Mouse (Mus musculus) liver, embryonic 16.5 days (tissue): ENCODE results near the gene Ifi47. TPM values are rescaled to one million over a fixed set of nuclear protein-coding genes. Genes with fewer than 3 reads are reported as not detected.

Experiments
- ATAC-seq: fragments of 200-750 bp; cut with Nextera tagmentation; 2 replicates; pipeline ENCODE4 v1.8.0; 2017; ENCODE audit warnings: low read depth, mild to moderate bottlenecking, moderate number of reproducible peaks, moderate library complexity
- H3K27ac ChIP-seq: fragments of 300-500 bp; sonication (generic); 2 replicates; pipeline ENCODE4 v1.5.1; 2014; ENCODE audit warnings: mild to moderate bottlenecking, low read length
- H3K27me3 ChIP-seq: fragments of 300-500 bp; sonication (generic); 2 replicates; pipeline ENCODE4 v1.6.1; 2014; ENCODE audit warnings: low read depth, low read length, mixed read lengths; ENCODE audit not compliant: control insufficient read depth, insufficient read depth
- H3K36me3 ChIP-seq: fragments of 300-500 bp; sonication (generic); 2 replicates; pipeline ENCODE4 v1.6.1; 2014; ENCODE audit warnings: mild to moderate bottlenecking; ENCODE audit not compliant: control insufficient read depth, insufficient read depth
- H3K4me1 ChIP-seq: fragments of 300-500 bp; sonication (generic); 2 replicates; pipeline ENCODE4 v1.6.1; 2014; ENCODE audit warnings: low read depth, low read length, mixed read lengths; ENCODE audit not compliant: control insufficient read depth
- H3K4me2 ChIP-seq: fragments of 300-500 bp; sonication (generic); 2 replicates; pipeline ENCODE4 v1.6.1; 2014; ENCODE audit warnings: low read depth, low read length, mixed read lengths
- H3K4me3 ChIP-seq: fragments of 300-500 bp; sonication (generic); 2 replicates; pipeline ENCODE4 v1.5.1; 2014; ENCODE audit warnings: low read depth, mild to moderate bottlenecking, low read length
- H3K9ac ChIP-seq: fragments of 300-500 bp; sonication (generic); 2 replicates; pipeline ENCODE4 v1.6.1; 2014; ENCODE audit warnings: low read depth, low read length
- H3K9me3 ChIP-seq: fragments of 300-500 bp; sonication (generic); replicated peaks from 2 replicates; pipeline ENCODE4 v1.6.1; 2016; ENCODE audit warnings: low read length; ENCODE audit not compliant: control insufficient read depth
- WGBS: fragments of 180-500 bp; shearing (Covaris S2); extraction: QIAGEN DNeasy Blood & Tissue Kit; methylation state at CpG from one replicate; pipeline ENCODE4 v1.1.7; 2014; ENCODE audit not compliant: insufficient replicate concordance; 5-methylcytosine and 5-hydroxymethylcytosine counted together
- polyA plus RNA-seq: library from polyadenylated mRNA; unstranded; fragments of >200 nt; fragmentation: Nextera tagmentation; extraction: Ambion mirVana; gene quantifications from 2 replicates; pipeline ENCODE4 v1.2.1, GENCODE M21; 2015

Ifi47 gene
- polyA plus RNA-seq, 1 experiment from 2014 or later = 7.9 TPM

GRCm38 (mm10) chr11:49077012-49077411 is 625 bp downstream of the Ifi47 start:
- WGBS = 33% methylated on average over 1 of the region's 1 CpGs
- no peak overlapping the region for H3K9ac ChIP-seq
- no peaks in the 10 kb centered on the region for H3K9me3 ChIP-seq
- no peaks in the 10 kb centered on the region for H3K27me3 ChIP-seq
- H3K4me3 ChIP-seq = no peak overlapping the region
- peak overlapping the region; percentile 72 for H3K27ac ChIP-seq
- no peak for ATAC-seq
- no peak overlapping the region for H3K4me2 ChIP-seq
- peaks cover 11% of the 10 kb centered on the region for H3K4me1 ChIP-seq
- no peaks in the 10 kb centered on the region for H3K36me3 ChIP-seq

GRCm38 (mm10) chr11:49078719-49079118 is 2.3 kb downstream of the Ifi47 start:
- Histone ChIP-seq H3K9me3 (no peaks in the 10 kb centered on the region), H3K27me3 (no peaks in the 10 kb centered on the region), H3K9ac (no peak overlapping the region), H3K4me2 (no peak overlapping the region), H3K4me1 (peaks cover 21% of the 10 kb centered on the region), H3K4me3 (no peak overlapping the region), H3K27ac (no peak overlapping the region), H3K36me3 (no peaks in the 10 kb centered on the region)
- ATAC-seq = no peak
- WGBS = 77% methylated on average over 3 of the region's 3 CpGs

GRCm38 (mm10) chr11:49080636-49081035 is 4.2 kb downstream of the Ifi47 start:
- Histone ChIP-seq H3K27ac (no peak overlapping the region), H3K4me1 (peaks cover 38% of the 10 kb centered on the region), H3K27me3 (no peaks in the 10 kb centered on the region), H3K4me2 (no peak overlapping the region), H3K4me3 (no peak overlapping the region), H3K9ac (no peak overlapping the region), H3K36me3 (no peaks in the 10 kb centered on the region), H3K9me3 (no peaks in the 10 kb centered on the region)
- no peak for ATAC-seq
- 25% methylated on average over 1 of the region's 1 CpGs for WGBS

- 43% methylated on average over 4 of the region's 4 CpGs for WGBS
- Histone ChIP-seq H3K4me2 (peak overlapping the region; percentile 26; the same call in 1 of the 2 replicates), H3K36me3 (no peaks in the 10 kb centered on the region), H3K9me3 (no peaks in the 10 kb centered on the region), H3K27ac (no peak overlapping the region), H3K9ac (no peak overlapping the region), H3K4me3 (no peak overlapping the region), H3K4me1 (peaks cover 40% of the 10 kb centered on the region), H3K27me3 (no peaks in the 10 kb centered on the region)
- no peak for ATAC-seq
These were observed 5.0 kb downstream of the Ifi47 start for GRCm38 (mm10) chr11:49081356-49081755.

- WGBS = 49% methylated on average over 3 of the region's 3 CpGs
- H3K4me3 ChIP-seq = no peak overlapping the region
- H3K4me1 ChIP-seq = peaks cover 44% of the 10 kb centered on the region
- H3K36me3 ChIP-seq = no peaks in the 10 kb centered on the region
- no peaks in the 10 kb centered on the region for H3K27me3 ChIP-seq
- no peak overlapping the region for H3K9ac ChIP-seq
- peak overlapping the region; percentile 26; the same call in 1 of the 2 replicates for H3K4me2 ChIP-seq
- H3K27ac ChIP-seq = no peak overlapping the region
- H3K9me3 ChIP-seq = no peaks in the 10 kb centered on the region
- no peak for ATAC-seq
These were observed 5.5 kb downstream of the Ifi47 start for GRCm38 (mm10) chr11:49081886-49082285.

GRCm38 (mm10) chr11:49083146-49083545 is 6.8 kb downstream of the Ifi47 start:
- H3K36me3 ChIP-seq = no peaks in the 10 kb centered on the region
- H3K4me2 ChIP-seq = no peak overlapping the region
- H3K4me1 ChIP-seq = peaks cover 52% of the 10 kb centered on the region
- WGBS = 64% methylated on average over 1 of the region's 1 CpGs
- H3K9ac ChIP-seq = no peak overlapping the region
- H3K27me3 ChIP-seq = no peaks in the 10 kb centered on the region
- no peak overlapping the region for H3K4me3 ChIP-seq
- H3K9me3 ChIP-seq = no peaks in the 10 kb centered on the region
- no peak for ATAC-seq
- peak overlapping the region; percentile 81 for H3K27ac ChIP-seq

GRCm38 (mm10) chr11:49083808-49084207 is 7.4 kb downstream of the Ifi47 start:
- peak; percentile 25 for ATAC-seq
- Histone ChIP-seq H3K27ac (peak overlapping the region; percentile 81), H3K4me2 (no peak overlapping the region), H3K27me3 (no peaks in the 10 kb centered on the region), H3K36me3 (no peaks in the 10 kb centered on the region), H3K4me3 (no peak overlapping the region), H3K9me3 (no peaks in the 10 kb centered on the region), H3K4me1 (peaks cover 59% of the 10 kb centered on the region), H3K9ac (no peak overlapping the region)
- WGBS = 23% methylated on average over 3 of the region's 3 CpGs

GRCm38 (mm10) chr11:49084385-49084784 is 8.0 kb downstream of the Ifi47 start:
- H3K4me1 ChIP-seq = peaks cover 64% of the 10 kb centered on the region
- H3K4me2 ChIP-seq = 0 out of 2 replicates have a peak overlapping the region, but pooled peaks have one; percentile 11
- H3K9ac ChIP-seq = peak overlapping the region; percentile 13
- H3K4me3 ChIP-seq = no peak overlapping the region
- ATAC-seq = no peak
- H3K36me3 ChIP-seq = no peaks in the 10 kb centered on the region
- H3K27ac ChIP-seq = peak overlapping the region; percentile 81
- H3K9me3 ChIP-seq = no peaks in the 10 kb centered on the region
- 46% methylated on average over 1 of the region's 1 CpGs for WGBS
- H3K27me3 ChIP-seq = no peaks in the 10 kb centered on the region

- 10% methylated on average over 3 of the region's 3 CpGs for WGBS
- Histone ChIP-seq H3K4me3 (no peak overlapping the region), H3K9ac (peak overlapping the region; percentile 13; the same call in 1 of the 2 replicates), H3K4me1 (peaks cover 68% of the 10 kb centered on the region), H3K27me3 (no peaks in the 10 kb centered on the region), H3K27ac (peak overlapping the region; percentile 81), H3K4me2 (0 out of 2 replicates have a peak overlapping the region, but pooled peaks have one; percentile 11), H3K36me3 (no peaks in the 10 kb centered on the region), H3K9me3 (no peaks in the 10 kb centered on the region)
- ATAC-seq = no peak
These were observed 8.5 kb downstream of the Ifi47 start for GRCm38 (mm10) chr11:49084875-49085274.
